Mouse (Mus musculus) liver, adult 2 months (tissue): ENCODE results near the gene Gck. TPM values are rescaled to one million over a fixed set of nuclear protein-coding genes. Genes with fewer than 3 reads are reported as not detected.

Source experiments
- DNase-seq: peaks from one replicate; pipeline ENCODE4 v3.0.0-alpha.2; 2011; ENCODE audit warnings: low read depth, low spot score; ENCODE audit errors: extremely low read depth
- H3K27ac ChIP-seq: fragments of 200-500 bp; replicated peaks from 2 replicates; pipeline ENCODE4 v1.5.1; 2012; ENCODE audit warnings: low read depth, mild to moderate bottlenecking, control low read depth, inconsistent platforms, low read length; ENCODE audit not compliant: insufficient read depth
- H3K27me3 ChIP-seq: fragments of 200-500 bp; 2 replicates; pipeline ENCODE4 v1.6.1; 2012; ENCODE audit warnings: mild to moderate bottlenecking, moderate library complexity, low read length, inconsistent platforms; ENCODE audit not compliant: control insufficient read depth, insufficient read depth
- H3K36me3 ChIP-seq: fragments of 200-500 bp; 2 replicates; pipeline ENCODE4 v1.6.1; 2012; ENCODE audit warnings: low read length, inconsistent platforms; ENCODE audit not compliant: control insufficient read depth, insufficient read depth
- H3K4me1 ChIP-seq: fragments of 200-500 bp; 2 replicates; pipeline ENCODE4 v1.6.1; 2011; ENCODE audit warnings: low read length; ENCODE audit not compliant: control insufficient read depth, insufficient read depth
- H3K4me3 ChIP-seq: fragments of 200-500 bp; 2 replicates; pipeline ENCODE4 v1.5.1; 2011; ENCODE audit warnings: low read depth, mild to moderate bottlenecking, control low read depth, low read length, moderate library complexity; ENCODE audit not compliant: insufficient read depth
- H3K79me2 ChIP-seq: fragments of 200-500 bp; 2 replicates; pipeline ENCODE4 v1.6.1; 2012; ENCODE audit warnings: inconsistent platforms, mild to moderate bottlenecking, low read length, moderate library complexity; ENCODE audit not compliant: control insufficient read depth, insufficient read depth
- H3K9ac ChIP-seq: fragments of 200-500 bp; 2 replicates; pipeline ENCODE4 v1.6.1; 2012; ENCODE audit warnings: low read depth, mild to moderate bottlenecking, control low read depth, inconsistent platforms, low read length
- CTCF ChIP-seq: fragments of 200-500 bp; IDR thresholded peaks from 2 replicates; pipeline ENCODE4 v1.5.1; 2011; ENCODE audit warnings: low read depth, low read length, control low read depth
- POLR2A ChIP-seq: fragments of 200-500 bp; IDR thresholded peaks from 2 replicates; pipeline ENCODE4 v1.6.1; 2011; ENCODE audit warnings: low read length, control low read depth; ENCODE audit not compliant: insufficient read depth; ENCODE audit errors: extremely low read depth
- WGBS: fragments of 180-500 bp; shearing (Covaris S2); methylation state at CpG from one replicate; pipeline ENCODE4 v1.1.7; 2018; 5-methylcytosine and 5-hydroxymethylcytosine counted together
- polyA plus RNA-seq: library from polyadenylated mRNA; depleted of rRNA; stranded (reverse); fragments of >200 nt; gene quantifications from 2 replicates; pipeline ENCODE4 v1.2.3, GENCODE M21; 2012
- total RNA-seq: library from RNA; depleted of rRNA; stranded (reverse); fragments of >200 nt; gene quantifications from 2 replicates; pipeline ENCODE4 v1.2.3, GENCODE M21; 2014

Gene Gck
- total and polyA plus RNA-seq, 2 experiments, result 69.5 to 112 TPM

- no peak overlapping the region for H3K27ac ChIP-seq
- TF ChIP-seq POLR2A (no peak), CTCF (no peak)
- 0 out of 2 replicates have a peak, but pooled peaks cover 2% of the 10 kb centered on the region for H3K36me3 ChIP-seq
- H3K4me1 ChIP-seq, result no peaks in the 10 kb centered on the region
- no peak for DNase-seq
- no peaks in the 10 kb centered on the region for H3K27me3 ChIP-seq
- H3K9ac ChIP-seq, result no peak overlapping the region
- no peak overlapping the region for H3K4me3 ChIP-seq
- H3K79me2 ChIP-seq, result no peaks in the 10 kb centered on the region
- 92% methylated on average over 16 of the region's 16 CpGs for WGBS
Measured at GRCm38 (mm10) chr11:5870069-5870468, 79.8 kb downstream of the Gck start.

DNA sequence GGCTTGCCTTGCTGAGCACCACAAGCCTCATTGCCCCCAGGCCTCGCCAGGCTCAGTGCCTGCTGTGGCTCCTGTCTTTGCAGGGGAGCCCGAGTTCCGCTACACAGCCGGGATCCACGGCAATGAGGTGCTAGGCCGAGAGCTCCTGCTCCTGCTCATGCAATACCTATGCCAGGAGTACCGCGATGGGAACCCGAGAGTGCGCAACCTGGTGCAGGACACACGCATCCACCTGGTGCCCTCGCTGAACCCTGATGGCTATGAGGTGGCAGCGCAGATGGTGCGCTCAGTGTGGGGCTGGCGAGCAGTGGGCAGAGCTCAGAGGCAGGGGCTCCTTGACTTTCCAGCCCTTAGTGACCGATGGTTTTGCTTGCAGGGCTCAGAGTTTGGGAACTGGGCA is 80.5 kb downstream of the Gck start:
- no peak for TF ChIP-seq POLR2A
- TF ChIP-seq CTCF, result no peak
- Histone ChIP-seq H3K4me3 (no peak overlapping the region), H3K4me1 (no peaks in the 10 kb centered on the region), H3K36me3 (0 out of 2 replicates have a peak, but pooled peaks cover 2% of the 10 kb centered on the region), H3K9ac (no peak overlapping the region), H3K79me2 (no peaks in the 10 kb centered on the region), H3K27ac (no peak overlapping the region), H3K27me3 (no peaks in the 10 kb centered on the region)
- WGBS, result 97% methylated on average over 16 of the region's 16 CpGs
- DNase-seq, result no peak

DNA sequence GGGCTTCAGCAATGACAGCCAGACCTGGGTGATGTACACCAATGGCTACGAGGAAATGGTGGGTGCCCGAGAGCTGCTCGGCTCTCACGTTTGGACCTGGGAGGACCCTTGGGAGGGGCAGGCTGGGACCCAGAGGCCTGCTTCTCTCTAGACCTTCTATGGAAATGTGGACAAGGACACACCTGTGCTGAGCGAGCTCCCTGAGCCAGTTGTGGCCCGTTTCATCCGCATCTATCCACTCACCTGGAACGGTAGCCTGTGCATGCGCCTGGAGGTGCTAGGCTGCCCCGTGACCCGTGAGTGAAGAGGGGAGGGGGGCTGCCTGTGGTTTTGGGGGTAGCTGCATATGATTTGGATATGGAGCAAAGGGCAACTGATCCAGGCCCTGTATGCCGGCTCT is 81.6 kb downstream of the Gck start:
- Histone ChIP-seq H3K79me2 (no peaks in the 10 kb centered on the region), H3K27ac (no peak overlapping the region), H3K27me3 (no peaks in the 10 kb centered on the region), H3K9ac (no peak overlapping the region), H3K4me1 (no peaks in the 10 kb centered on the region), H3K4me3 (no peak overlapping the region), H3K36me3 (0 out of 2 replicates have a peak, but pooled peaks cover 2% of the 10 kb centered on the region)
- no peak for DNase-seq
- 93% methylated on average over 12 of the region's 12 CpGs for WGBS
- no peak for TF ChIP-seq CTCF
- no peak for TF ChIP-seq POLR2A

GRCm38 (mm10) chr11:5867196-5867595 is 82.7 kb downstream of the Gck start:
- Histone ChIP-seq H3K27ac (no peak overlapping the region), H3K36me3 (no peaks in the 10 kb centered on the region), H3K79me2 (no peaks in the 10 kb centered on the region), H3K4me1 (no peaks in the 10 kb centered on the region), H3K27me3 (no peaks in the 10 kb centered on the region; the same call in 1 of the 2 replicates), H3K4me3 (no peak overlapping the region), H3K9ac (no peak overlapping the region)
- DNase-seq, result no peak
- no peak for TF ChIP-seq POLR2A
- WGBS, result 98% methylated on average over 2 of the region's 2 CpGs

DNA sequence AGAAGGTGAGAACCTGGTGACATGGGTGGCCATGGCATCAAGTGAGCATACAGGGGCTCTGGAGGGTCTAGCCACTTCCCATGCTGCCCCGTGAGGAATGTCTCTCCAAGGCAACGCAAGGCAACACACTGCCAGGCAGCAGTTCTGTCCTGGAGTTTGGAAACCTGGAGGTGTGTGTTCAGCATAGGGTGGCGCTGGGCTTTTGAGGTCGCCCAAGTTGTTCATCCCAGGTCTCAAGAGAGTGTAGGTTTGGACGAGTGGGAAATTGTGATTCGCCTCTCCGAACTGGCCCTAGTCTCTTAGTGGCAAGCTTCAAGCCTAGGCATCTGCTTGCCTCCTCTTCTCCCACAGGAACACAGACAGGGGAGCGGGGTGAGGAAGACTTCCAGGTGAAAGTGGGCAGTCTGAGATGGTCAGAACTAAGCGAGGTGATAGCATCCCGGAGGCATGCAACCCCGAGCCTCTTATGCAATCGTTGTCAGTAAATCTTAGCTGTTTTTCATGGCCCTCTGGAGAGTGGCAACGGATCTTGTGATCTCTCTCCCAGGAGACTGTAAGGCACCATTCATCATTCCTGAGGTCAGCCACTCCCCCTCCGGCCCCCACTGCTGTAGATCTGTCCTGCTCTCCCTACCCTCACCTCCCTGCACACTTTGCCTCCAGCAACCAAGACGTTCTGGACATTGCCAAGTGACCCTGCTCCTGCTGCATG is 87.3 kb downstream of the Gck start:
- no peak for TF ChIP-seq CTCF
- no peak for TF ChIP-seq POLR2A
- Histone ChIP-seq H3K27ac (no peak overlapping the region), H3K4me3 (peak overlapping the region; percentile 53; the same call in 1 of the 2 replicates), H3K36me3 (no peaks in the 10 kb centered on the region), H3K4me1 (no peaks in the 10 kb centered on the region), H3K79me2 (no peaks in the 10 kb centered on the region), H3K27me3 (peaks cover 2% of the 10 kb centered on the region; the same call in 1 of the 2 replicates), H3K9ac (no peak overlapping the region)
- whole genome bisulfite sequencing, result 30% methylated on average over 15 of the region's 15 CpGs
- DNase-seq, result no peak

DNA sequence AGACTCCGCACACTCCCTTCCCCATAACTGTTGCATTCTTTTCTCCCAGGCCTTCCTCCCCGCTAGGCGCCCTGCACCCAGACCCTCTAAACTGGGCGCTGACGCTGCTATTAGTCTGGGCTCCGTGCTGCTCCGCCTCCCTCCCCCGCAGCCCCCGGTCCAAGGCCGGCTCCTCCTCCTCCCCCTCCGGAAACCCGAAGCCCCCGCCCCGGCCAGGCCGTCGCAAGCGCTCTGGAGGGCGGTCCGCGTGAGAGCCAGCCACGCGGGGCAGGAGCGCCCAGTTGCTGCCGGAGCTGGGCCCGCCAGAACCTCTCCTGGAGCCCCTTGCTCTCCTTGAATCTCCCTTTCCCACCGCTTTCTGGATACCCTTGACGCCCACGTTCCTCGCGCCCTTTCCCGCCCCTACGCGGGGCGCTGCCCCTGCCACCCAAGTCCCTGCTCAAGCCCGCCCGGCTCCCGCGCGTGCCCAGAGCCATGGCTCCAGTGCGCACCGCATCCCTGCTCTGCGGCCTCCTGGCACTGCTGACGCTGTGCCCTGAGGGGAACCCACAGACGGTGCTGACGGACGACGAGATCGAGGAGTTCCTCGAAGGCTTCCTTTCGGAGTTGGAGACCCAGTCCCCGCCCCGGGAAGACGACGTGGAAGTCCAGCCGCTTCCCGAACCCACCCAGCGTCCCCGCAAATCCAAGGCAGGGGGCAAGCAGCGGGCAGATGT is 88.0 kb downstream of the Gck start, which contains the start of gene Aebp1:
Gene Aebp1, plus strand, starts transcription at position 270 of the 716 bp plus-strand sequence.
- no peak within 1 kb of the TSS for H3K27ac ChIP-seq
- no peaks in the 10 kb centered on the region for H3K4me1 ChIP-seq
- H3K9ac ChIP-seq, result peak within 1 kb of the TSS; percentile 10; the same call in 1 of the 2 replicates
- TF ChIP-seq CTCF (no peak), POLR2A (no peak)
- WGBS, result 4% methylated on average over 59 of the region's 59 CpGs
- H3K27me3 ChIP-seq, result peaks cover 2% of the 10 kb centered on the region; the same call in 1 of the 2 replicates
- peak within 1 kb of the TSS; percentile 53 for H3K4me3 ChIP-seq
- no peaks in the 10 kb centered on the region for H3K79me2 ChIP-seq
- H3K36me3 ChIP-seq, result no peaks in the 10 kb centered on the region
- no peak for DNase-seq
